Mouse (Mus musculus) brown adipose tissue, adult 24 weeks (tissue): Measurements from ENCODE around the gene Cd48. TPM values are rescaled to one million over a fixed set of nuclear protein-coding genes. Genes with fewer than 3 reads are reported as not detected.
A peak's percentile ranks its signal among the peaks of the same experiment; 100 is the strongest.
"Not testable (repeated sequence)": the region's sequence is repeated elsewhere in the genome, so short reads cannot be mapped to it uniquely, and the experiment has no call there.

ENCODE experiments used
- H3K27ac ChIP-seq: fragments of 200-500 bp; replicated peaks from 2 replicates; pipeline ENCODE4 v1.5.1; 2012; ENCODE audit warnings: low read depth, mild to moderate bottlenecking, low read length
- H3K4me1 ChIP-seq: fragments of 200-500 bp; 2 replicates; pipeline ENCODE4 v1.6.1; 2012; ENCODE audit warnings: low read length, mixed read lengths; ENCODE audit not compliant: control insufficient read depth, insufficient read depth, insufficient read length
- H3K4me3 ChIP-seq: fragments of 200-500 bp; 2 replicates; pipeline ENCODE4 v1.5.1; 2012; ENCODE audit warnings: low read depth, mild to moderate bottlenecking, low read length, moderate library complexity; ENCODE audit not compliant: insufficient read depth
- polyA plus RNA-seq: library from polyadenylated mRNA; stranded (reverse); fragments of >200 nt; gene quantifications from 2 replicates; pipeline ENCODE4 v1.2.4, GENCODE M21; 2012; ENCODE audit not compliant: missing spikeins, insufficient read depth, insufficient read length

The Cd48 gene
- polyA plus RNA-seq, 1 experiment: 7.1 TPM

- H3K27ac ChIP-seq, H3K4me3 ChIP-seq, H3K4me1 ChIP-seq: not testable (repeated sequence)
These were observed 9.4 kb upstream of the Cd48 start for GRCm38 (mm10) chr1:171672451-171672850.

DNA sequence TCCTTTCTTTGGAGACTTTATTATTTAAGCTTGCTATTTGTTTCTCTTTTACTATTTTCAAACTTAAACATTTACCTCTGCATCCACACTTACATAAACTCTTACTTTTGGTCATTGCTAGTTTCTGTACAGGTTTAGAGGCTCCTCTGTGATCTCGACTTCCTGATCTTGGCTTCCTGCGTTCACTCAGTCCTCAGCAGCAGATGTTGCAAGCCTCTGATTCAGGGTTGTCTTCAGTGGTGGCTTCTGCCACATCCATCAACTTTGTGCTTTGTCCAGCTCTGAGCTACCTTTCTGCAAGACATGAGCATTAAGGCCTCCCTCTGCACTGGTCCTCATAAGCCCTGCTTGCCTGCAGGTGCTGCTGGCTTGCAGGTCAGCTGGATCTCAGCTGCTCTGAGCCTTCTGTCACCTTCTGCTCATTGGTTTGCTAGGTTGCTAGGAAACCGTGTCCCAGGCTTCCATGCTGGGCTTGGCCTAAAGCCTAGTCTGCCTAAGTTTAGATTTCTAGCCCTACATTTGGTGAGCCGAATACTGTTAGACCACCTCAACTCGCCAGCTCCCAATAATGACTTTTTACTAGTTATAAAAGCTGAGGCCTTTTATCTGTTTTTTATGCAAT, 8.8 kb upstream of the Cd48 start:
- Histone ChIP-seq H3K4me3 (no peak overlapping the region), H3K27ac (no peak overlapping the region), H3K4me1 (no peaks in the 10 kb centered on the region)

- Histone ChIP-seq H3K4me1 (no peaks in the 10 kb centered on the region), H3K4me3 (no peak overlapping the region), H3K27ac (no peak overlapping the region)
These were observed 7.3 kb upstream of the Cd48 start for GRCm38 (mm10) chr1:171674467-171674866.

GRCm38 (mm10) chr1:171677721-171678120, 4.1 kb upstream of the Cd48 start:
- no peak overlapping the region for H3K27ac ChIP-seq
- H3K4me1 ChIP-seq: no peaks in the 10 kb centered on the region
- H3K4me3 ChIP-seq: no peak overlapping the region

GRCm38 (mm10) chr1:171681009-171681408, 800 bp upstream of the Cd48 start:
- Histone ChIP-seq H3K4me1 (no peaks in the 10 kb centered on the region), H3K4me3 (no peak overlapping the region; the same call in 1 of the 2 replicates), H3K27ac (peak overlapping the region; percentile 44; the same call in 1 of the 2 replicates)

DNA sequence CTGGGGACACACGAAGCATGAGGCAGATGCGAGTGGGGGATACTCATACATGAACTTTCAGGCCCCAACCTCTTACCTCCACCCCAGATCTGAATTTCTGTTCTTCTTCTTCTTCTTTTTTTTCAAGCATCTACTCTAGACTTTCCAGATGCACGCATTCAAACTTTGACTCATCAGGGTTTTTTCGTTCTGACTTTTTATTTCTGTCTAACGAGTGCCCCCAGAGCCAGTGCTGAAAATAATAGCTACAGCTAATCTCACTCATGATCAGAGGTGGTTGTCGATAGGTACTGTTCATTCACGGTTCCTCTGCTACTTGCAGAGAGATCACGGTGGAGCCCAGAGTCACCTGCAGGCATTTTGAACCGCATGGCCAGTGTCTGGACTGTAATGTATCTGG, 3.1 kb downstream of the Cd48 start:
- no peak overlapping the region for H3K4me3 ChIP-seq
- H3K27ac ChIP-seq: no peak overlapping the region

GRCm38 (mm10) chr1:171687320-171687719, 5.5 kb downstream of the Cd48 start:
- no peaks in the 10 kb centered on the region for H3K4me1 ChIP-seq
- H3K4me3 ChIP-seq: no peak overlapping the region
- H3K27ac ChIP-seq: no peak overlapping the region

More for the DNA sequence above, 3.1 kb downstream of the Cd48 start:
- no peaks in the 10 kb centered on the region for H3K4me1 ChIP-seq

DNA sequence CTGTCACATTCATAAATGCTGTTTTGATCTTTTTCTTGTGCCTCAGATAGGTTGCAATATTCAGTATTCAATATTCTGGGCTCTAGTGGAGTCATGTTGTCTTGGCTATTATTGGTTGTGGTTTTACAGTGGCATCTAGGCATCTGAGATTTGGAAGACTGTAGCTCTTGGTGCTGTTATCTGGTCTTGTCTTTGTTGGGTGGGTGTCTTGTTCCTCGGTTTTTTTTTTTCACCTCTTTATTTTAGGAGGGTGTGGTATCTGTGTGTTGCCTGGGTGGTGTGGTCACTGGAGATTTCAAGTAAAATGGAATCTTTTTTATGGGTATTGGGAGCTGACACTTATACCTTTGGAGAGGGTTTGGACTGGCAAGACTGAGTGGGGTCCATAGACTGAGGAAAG, 12.1 kb downstream of the Cd48 start:
- H3K4me3 ChIP-seq: no peak overlapping the region

DNA sequence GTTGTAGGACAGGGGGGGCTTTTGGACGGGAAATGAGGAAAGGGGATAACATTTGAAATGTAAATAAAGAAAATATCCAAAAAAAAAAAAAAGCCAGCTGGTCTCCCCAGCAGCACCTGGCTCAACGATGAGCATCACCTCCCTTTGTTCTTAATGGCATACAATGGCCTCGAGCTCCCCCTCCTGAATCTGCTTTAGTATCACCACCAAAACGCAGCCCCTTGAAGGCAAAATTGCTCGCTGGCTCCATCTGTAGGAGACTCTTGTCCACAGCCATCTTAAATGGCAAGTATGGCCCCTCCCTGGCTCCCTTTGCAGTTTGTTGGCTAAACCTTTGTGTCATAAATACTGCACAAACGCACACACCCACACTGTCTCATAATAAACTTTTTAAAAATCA, 17.2 kb downstream of the Cd48 start:
- no peaks in the 10 kb centered on the region for H3K4me1 ChIP-seq
- no peak overlapping the region for H3K27ac ChIP-seq
- no peak overlapping the region for H3K4me3 ChIP-seq

More for the DNA sequence above, 12.1 kb downstream of the Cd48 start:
- no peak overlapping the region for H3K27ac ChIP-seq
- H3K4me1 ChIP-seq: no peaks in the 10 kb centered on the region

DNA sequence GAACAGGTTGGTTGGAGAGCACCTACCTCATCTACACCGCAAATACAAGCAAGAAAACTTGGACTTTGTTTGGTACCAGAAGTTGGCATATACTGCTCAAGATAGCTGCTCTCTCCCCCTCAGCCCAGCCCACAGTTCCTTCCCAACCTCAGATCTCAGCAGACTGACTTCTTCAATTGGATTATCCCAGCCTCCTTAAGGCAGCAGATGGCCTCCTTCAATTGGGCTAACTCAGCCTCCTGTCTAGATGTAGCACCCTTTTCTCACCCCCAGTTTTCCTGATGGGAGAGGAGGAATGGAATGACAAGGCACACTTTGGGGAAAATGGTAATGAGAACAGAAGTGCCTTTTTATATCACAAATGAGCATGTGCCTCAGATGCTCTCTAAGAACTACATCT, 31.9 kb downstream of the Cd48 start:
- H3K27ac ChIP-seq: peak overlapping the region; percentile 29; the same call in 1 of the 2 replicates
- H3K4me3 ChIP-seq, H3K4me1 ChIP-seq: not testable (repeated sequence)

DNA sequence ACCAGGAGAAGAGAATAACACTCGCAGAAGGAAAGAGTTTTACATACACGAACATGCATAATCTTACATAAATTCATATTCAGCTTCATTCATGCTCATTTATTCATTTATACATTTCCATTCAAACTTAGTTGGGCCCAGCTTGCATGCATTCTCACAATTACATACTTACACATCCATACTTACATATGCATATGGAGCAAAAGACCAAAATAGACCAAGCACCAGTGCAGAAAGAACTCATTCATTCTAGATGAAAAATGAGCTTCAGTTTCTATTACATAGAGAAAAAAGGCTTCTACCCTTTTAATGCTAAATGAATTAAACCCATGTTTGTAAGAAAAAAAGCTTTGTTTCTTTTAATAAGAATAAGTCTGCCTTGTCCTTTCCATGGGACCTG, 33.6 kb downstream of the Cd48 start:
- Histone ChIP-seq H3K4me3 (no peak overlapping the region), H3K4me1 (no peaks in the 10 kb centered on the region)

GRCm38 (mm10) chr1:171716232-171716631, 34.4 kb downstream of the Cd48 start:
- H3K4me1 ChIP-seq: no peaks in the 10 kb centered on the region
- no peak overlapping the region for H3K27ac ChIP-seq
- no peak overlapping the region for H3K4me3 ChIP-seq

More for the DNA sequence above, 33.6 kb downstream of the Cd48 start:
- H3K27ac ChIP-seq: no peak overlapping the region

DNA sequence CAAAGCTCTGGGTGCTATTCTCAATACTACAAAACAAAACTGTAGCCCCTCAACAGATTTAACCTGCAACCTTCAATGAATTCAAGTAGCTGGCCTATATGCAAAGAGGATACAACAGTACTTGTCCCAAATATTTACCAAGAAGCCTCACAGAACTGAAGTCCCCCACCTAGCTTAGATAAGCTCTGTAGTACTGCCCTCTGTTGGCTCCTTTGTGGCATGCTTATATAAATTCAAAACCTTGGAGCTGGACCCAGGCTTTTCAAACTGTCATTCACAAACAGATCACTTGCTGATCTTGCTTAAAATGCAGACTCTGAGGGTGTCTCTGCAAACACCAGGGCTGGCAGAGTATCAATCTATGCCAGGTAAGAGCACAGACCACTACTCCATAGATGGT, 49.4 kb downstream of the Cd48 start:
- Histone ChIP-seq H3K27ac (no peak overlapping the region), H3K4me3 (no peak overlapping the region), H3K4me1 (no peaks in the 10 kb centered on the region)

DNA sequence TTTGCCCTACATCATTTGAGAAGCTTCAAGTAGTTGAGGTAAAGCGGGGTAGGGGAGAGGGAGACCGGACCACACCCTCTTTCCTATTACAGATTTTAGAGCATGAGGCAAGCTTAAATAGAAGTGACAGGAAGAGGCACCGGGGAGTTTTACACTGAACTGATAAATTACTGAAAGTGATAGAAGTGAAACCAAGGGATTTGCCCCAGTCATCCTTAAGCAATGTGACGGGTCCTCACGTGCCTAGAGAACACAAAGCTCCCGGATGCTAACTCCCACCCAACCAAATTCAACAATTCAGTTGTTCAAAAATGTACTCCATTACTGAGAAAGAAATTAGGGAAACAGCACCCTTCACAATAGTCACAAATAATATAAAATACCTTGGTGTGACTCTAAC, 53.1 kb downstream of the Cd48 start:
- Histone ChIP-seq H3K4me1 (no peaks in the 10 kb centered on the region), H3K27ac (no peak overlapping the region), H3K4me3 (no peak overlapping the region)

DNA sequence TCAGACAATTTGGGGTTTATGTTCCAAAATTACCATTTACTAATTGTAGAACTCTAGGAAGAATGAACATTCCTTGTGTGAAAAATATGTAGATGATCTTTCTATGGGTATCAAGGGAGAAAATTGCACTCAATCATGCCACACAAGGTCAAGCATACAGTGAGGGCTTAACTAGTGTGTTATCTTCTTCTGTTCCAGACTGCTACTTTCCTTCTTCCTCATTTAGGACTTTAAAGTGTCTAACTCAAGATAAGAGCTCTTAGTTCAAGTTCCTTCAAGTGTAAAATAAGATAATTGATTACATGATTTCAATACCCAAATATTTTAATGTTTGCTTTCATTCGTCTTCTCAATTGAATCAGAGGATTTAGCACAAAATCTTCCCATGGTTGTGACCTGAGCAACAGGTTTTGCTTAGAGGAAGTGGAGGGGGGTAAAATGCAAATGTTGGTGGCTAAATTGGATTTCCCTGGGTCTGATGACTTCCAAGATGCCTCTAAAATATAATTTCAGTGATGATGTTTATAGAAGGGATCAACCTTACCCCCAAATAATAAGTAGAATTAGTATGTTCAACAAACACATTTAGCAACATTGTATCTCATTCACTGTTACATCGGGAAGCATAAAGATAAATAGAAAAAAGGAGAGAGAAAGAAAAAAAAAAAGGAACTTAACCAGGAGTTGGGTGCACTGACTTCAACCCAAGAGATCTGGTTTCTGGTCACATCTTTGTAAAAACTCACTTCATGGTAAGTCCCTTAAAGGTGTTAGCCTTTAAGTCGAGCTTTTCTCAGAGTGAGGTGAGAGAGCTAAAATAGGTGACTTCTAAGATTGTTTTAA, 66.5 kb downstream of the Cd48 start:
- Histone ChIP-seq H3K27ac (no peak overlapping the region), H3K4me3 (no peak overlapping the region), H3K4me1 (no peaks in the 10 kb centered on the region)
